Mouse (Mus musculus): ENCODE data around the gene Nuak2.

The Nuak2 gene

GRCm38 (mm10) chr1:132298801-132299464 lies 17.0 kb upstream of the Nuak2 start:
- DNase-seq (ENCODE audit: low spot score): no peak

GRCm38 (mm10) chr1:132299744-132300143 lies 16.2 kb upstream of the Nuak2 start:
- DNase-seq (ENCODE audit: low spot score): no peak

GRCm38 (mm10) chr1:132301242-132301641 lies 14.7 kb upstream of the Nuak2 start:
- no peak for DNase-seq (ENCODE audit: low spot score)

DNA sequence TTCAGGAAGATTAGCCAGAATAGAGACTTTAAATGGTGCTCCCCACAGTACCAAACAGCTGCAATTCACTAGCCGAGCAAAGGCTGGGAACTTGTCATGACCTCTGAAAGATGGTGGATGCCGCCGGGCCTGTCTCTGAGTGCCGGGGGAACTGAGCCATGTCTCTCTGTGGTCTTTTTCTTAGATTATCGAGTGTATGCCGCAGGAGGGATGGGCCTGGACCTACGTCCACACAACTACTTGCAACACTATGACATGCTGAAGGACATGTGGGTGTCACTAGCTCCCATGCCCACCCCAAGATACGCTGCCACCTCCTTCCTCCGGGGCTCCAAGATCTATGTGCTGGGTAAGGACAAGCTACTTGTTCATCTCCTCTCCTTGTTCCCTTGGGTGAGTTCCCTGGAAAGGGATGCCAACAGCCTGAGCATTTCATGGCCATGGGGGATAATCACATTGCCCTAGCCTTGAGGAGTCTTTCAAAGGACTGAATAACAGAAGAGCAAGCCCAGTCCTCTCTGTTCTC lies 13.5 kb upstream of the Nuak2 start:
- no peak for DNase-seq (ENCODE audit: low spot score)

GRCm38 (mm10) chr1:132304618-132305214 lies 11.2 kb upstream of the Nuak2 start:
- DNase-seq (ENCODE audit: low spot score): peak; percentile 57

DNA sequence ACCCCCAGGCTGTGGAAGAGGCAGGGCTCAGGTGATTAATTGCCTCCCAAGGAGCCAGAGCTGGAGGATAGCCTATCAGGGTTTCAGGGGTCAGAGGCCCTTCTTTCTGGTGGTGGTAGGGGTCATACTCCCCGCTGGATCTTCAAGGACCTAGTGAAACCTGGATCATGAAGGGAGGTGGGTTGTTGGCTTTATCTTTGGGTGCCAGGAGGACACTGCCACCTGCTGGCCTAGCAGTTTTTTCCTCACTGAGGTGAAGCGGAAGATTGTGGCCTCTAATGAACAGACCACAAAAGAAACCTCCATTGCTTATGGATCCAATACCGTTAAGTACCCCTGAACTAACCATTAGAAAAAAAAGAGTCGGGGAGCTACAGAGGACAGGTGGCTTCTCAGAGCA lies 9.8 kb upstream of the Nuak2 start:
- DNase-seq (ENCODE audit: low spot score): peak; percentile 64

GRCm38 (mm10) chr1:132306808-132307207 lies 9.1 kb upstream of the Nuak2 start:
- DNase-seq (ENCODE audit: low spot score): no peak

DNA sequence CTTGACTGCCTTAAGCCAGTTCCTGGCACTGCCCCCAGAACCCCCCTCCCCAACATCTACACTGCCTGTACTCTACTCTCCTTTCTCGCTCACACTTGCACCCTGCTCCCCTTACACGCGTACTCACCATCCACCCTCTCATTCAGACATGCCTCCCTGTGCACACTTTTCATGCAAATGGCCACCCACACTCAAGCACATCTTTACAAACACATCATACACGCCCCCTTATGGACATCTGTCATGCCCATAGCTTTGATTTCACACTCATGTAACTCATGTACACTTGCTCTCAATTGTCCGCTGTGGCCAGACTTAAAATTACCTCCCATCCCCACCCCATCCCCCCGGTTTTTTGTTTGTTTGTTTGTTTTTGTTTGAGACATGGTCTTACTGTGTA lies 8.0 kb upstream of the Nuak2 start:
- no peak for DNase-seq (ENCODE audit: low spot score)

DNA sequence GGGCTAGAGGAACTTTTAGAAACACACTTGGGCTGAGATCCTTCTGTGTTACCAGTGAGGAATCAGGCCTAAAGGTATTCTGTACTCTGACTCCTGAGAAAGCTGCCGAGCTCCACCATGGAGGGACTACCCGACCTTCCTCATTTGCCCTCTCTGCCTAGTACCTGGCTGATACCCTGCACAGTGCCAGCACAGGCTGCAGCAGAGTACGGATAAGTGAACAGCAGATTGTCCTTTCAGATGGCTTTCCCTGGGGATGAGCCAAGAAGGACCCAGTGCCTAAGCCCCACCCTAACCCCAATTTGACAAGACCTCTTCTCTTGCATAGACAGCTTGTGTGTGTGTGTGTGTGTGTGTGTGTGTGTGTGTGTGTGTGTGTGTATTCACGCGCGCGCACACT lies 7.3 kb upstream of the Nuak2 start:
- no peak for DNase-seq (ENCODE audit: low spot score)

- DNase-seq (ENCODE audit: low spot score): no peak
Measured at GRCm38 (mm10) chr1:132310754-132311153, 5.2 kb upstream of the Nuak2 start.

- DNase-seq (ENCODE audit: low spot score): no peak
Measured at GRCm38 (mm10) chr1:132311174-132311859, 4.6 kb upstream of the Nuak2 start.

- DNase-seq (ENCODE audit: low spot score): no peak
Measured at GRCm38 (mm10) chr1:132312043-132312442, 3.9 kb upstream of the Nuak2 start.

GRCm38 (mm10) chr1:132312703-132313102 lies 3.2 kb upstream of the Nuak2 start:
- DNase-seq (ENCODE audit: low spot score): peak; percentile 90

GRCm38 (mm10) chr1:132316625-132316994 lies 684 bp downstream of the Nuak2 start:
- DNase-seq (ENCODE audit: low spot score): no peak

DNA sequence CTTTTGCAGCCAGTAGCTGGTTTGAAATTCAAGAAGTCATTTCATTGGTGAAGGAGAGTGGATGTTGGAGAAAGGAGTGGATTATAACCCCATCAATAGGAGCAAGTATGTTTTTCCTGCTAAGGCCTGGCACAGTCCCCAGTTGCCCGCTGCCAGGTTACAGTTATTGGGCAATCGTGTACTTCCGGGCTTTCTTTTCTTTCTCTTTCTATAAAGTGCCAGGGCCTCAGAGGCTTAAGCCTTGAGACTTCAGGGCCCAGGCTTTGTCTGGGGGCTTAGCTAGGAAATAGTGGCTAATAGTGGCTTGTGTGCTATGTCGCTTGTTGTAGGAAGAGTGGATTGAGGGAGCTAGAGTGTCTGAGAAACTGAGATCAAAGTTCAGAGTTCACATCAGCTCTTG lies 1.5 kb downstream of the Nuak2 start:
- DNase-seq (ENCODE audit: low spot score): no peak

DNA sequence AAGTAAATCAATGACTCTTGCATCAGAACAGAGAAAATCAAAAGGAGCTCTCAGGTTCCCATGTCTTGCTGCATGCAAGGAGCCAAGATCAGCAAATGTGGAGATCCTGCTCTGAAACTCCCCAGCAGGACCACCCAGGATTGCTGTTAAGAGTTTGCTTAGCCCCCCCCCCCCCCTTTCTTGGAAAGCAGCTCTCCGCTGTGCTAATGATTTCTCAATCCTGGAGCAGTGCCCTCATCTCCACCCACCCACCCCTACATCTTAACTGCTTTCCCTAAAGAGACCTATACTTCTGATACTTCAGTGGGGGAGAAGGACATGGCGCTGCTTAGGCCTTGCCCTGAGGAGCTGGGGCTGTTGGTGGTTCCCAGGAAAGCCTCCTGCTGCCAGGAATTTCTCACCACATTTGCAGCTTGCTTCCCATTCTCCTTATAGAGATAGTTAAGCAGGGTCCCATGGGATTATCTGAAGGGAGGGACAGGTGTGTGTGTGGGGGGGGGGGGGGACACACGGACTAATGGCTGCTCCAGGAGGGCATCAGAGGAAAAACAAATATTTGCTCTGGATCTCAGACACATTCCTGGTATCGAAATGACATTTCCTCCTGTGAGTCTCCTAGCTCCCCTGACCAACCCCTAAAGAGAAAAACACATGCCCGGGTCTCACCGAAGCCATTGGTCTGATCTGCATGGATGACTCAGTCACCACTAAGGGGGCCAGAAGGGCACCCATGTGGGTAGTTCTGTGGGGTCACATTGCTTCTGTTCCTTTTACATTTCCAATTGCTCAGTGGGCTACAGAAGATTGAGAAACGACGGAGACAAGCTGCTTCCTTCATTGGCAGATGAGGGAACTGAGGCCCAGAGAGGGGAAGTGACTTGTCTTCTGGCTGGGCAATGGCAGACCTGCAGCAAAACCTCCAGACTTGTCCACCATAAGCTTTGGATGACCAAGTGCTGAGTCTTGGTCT lies 2.3 kb downstream of the Nuak2 start:
- DNase-seq (ENCODE audit: low spot score): peak; percentile 32

- DNase-seq (ENCODE audit: low spot score): no peak
Measured at GRCm38 (mm10) chr1:132319242-132319641, 3.3 kb downstream of the Nuak2 start.

GRCm38 (mm10) chr1:132321821-132322580 lies 6.1 kb downstream of the Nuak2 start:
- DNase-seq (ENCODE audit: low spot score): no peak

- DNase-seq (ENCODE audit: low spot score): peak; percentile 93
Measured at GRCm38 (mm10) chr1:132322711-132323542, 7.0 kb downstream of the Nuak2 start.

GRCm38 (mm10) chr1:132326777-132327176 lies 10.9 kb downstream of the Nuak2 start:
- no peak for DNase-seq (ENCODE audit: low spot score)

Measured in embryo, embryonic 10.5 days (tissue).